Mouse (Mus musculus): Measurements from ENCODE around the gene Rragd. TPM values are rescaled to one million over a fixed set of nuclear protein-coding genes. Genes with fewer than 3 reads are reported as not detected.

The Rragd gene
- polyA plus RNA-seq, 1 experiment, result not detected

- 75% methylated on average over 3 of the region's 3 CpGs for WGBS
- Histone ChIP-seq H3K4me3 (ENCODE audit: insufficient read depth, low read depth, low read length) (no peak overlapping the region), H3K4me1 (ENCODE audit: control insufficient read depth, insufficient read depth, low read length) (no peaks in the 10 kb centered on the region)
Observed at GRCm38 (mm10) chr4:33052055-33052454, 69.2 kb downstream of the Rragd start.

DNA sequence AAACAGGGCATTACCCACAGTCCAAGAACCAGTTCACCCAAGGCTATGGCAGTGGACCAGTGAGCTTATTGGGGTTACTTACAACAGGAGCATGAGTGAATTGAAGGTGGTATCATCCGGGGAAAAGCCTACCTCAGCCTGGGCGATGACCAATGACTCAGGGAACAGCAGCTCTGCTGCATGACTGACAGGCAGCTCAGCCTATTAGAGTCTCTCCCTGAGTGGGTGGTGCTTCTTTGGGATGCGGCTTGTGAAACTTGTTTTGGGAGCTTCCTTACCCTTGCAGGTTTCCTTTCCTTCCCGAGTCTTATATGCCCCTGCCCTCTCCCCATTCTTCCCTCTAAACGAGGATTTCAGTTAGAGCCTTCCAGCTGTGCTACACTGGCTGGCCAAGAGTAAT, 69.8 kb downstream of the Rragd start:
- Histone ChIP-seq H3K27ac (ENCODE audit: insufficient read depth, low read depth, low read length) (no peak overlapping the region), H3K4me1 (ENCODE audit: control insufficient read depth, insufficient read depth, low read length) (no peaks in the 10 kb centered on the region), H3K4me3 (ENCODE audit: insufficient read depth, low read depth, low read length) (no peak overlapping the region)
- TF ChIP-seq CTCF (IDR thresholded peaks at IDR 0.05; ENCODE audit: insufficient read depth, low read depth, low read length) (no peak), POLR2A (IDR thresholded peaks at IDR 0.05; ENCODE audit: insufficient read depth, low read depth, low read length) (no peak)
- 89% methylated on average over 5 of the region's 5 CpGs for WGBS

More at GRCm38 (mm10) chr4:33052055-33052454, 69.2 kb downstream of the Rragd start:
- no peak for TF ChIP-seq POLR2A (IDR thresholded peaks at IDR 0.05; ENCODE audit: insufficient read depth, low read depth, low read length)
- TF ChIP-seq CTCF (IDR thresholded peaks at IDR 0.05; ENCODE audit: insufficient read depth, low read depth, low read length), result no peak
- no peak overlapping the region for H3K27ac ChIP-seq (ENCODE audit: insufficient read depth, low read depth, low read length)

DNA sequence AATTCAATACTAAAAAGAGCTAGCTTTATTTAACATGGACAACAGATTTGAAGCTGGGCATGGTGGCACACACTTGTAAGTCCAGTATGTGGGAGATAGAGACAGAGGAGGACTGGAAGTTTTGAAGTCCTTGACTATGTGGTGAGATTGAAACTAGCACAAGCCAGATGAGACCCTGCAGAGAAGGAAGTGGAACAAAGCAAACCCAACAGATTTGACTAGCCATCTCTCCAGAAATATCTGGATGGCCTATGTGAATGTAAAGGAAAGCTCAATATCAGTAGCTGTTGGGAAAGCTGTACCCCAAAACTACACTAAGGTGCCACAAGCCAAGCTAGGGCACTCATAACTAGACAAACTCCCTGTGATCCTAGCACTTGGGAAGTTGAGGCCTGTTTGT, 71.6 kb downstream of the Rragd start:
- Histone ChIP-seq H3K27ac (ENCODE audit: insufficient read depth, low read depth, low read length) (no peak overlapping the region), H3K4me1 (ENCODE audit: control insufficient read depth, insufficient read depth, low read length) (no peaks in the 10 kb centered on the region), H3K4me3 (ENCODE audit: insufficient read depth, low read depth, low read length) (no peak overlapping the region)
- TF ChIP-seq CTCF (IDR thresholded peaks at IDR 0.05; ENCODE audit: insufficient read depth, low read depth, low read length) (no peak), POLR2A (IDR thresholded peaks at IDR 0.05; ENCODE audit: insufficient read depth, low read depth, low read length) (no peak)

DNA sequence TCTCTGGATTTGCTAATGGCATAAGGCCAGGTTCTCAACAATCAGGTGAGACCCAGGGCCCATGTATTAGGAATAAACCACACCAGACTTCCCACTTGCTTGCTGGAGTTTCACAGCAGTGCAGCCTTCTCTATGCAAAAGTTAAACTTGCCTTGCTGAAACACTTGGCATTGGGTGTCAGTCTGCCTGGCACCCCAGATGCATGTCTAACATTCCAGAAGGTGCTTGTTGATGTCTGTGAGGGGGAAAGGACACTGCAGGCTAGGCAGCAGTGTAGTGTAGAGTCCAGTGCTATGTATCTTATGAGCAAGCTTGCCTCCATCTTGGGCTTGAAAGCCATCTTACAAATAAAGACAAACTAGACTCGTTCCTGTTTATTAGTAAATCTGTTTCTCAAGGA, 73.5 kb downstream of the Rragd start:
- TF ChIP-seq POLR2A (IDR thresholded peaks at IDR 0.05; ENCODE audit: insufficient read depth, low read depth, low read length) (no peak), CTCF (IDR thresholded peaks at IDR 0.05; ENCODE audit: insufficient read depth, low read depth, low read length) (no peak)
- Histone ChIP-seq H3K4me3 (ENCODE audit: insufficient read depth, low read depth, low read length) (no peak overlapping the region), H3K27ac (ENCODE audit: insufficient read depth, low read depth, low read length) (no peak overlapping the region), H3K4me1 (ENCODE audit: control insufficient read depth, insufficient read depth, low read length) (no peaks in the 10 kb centered on the region)
- WGBS, result 94% methylated on average over 1 of the region's 1 CpGs

DNA sequence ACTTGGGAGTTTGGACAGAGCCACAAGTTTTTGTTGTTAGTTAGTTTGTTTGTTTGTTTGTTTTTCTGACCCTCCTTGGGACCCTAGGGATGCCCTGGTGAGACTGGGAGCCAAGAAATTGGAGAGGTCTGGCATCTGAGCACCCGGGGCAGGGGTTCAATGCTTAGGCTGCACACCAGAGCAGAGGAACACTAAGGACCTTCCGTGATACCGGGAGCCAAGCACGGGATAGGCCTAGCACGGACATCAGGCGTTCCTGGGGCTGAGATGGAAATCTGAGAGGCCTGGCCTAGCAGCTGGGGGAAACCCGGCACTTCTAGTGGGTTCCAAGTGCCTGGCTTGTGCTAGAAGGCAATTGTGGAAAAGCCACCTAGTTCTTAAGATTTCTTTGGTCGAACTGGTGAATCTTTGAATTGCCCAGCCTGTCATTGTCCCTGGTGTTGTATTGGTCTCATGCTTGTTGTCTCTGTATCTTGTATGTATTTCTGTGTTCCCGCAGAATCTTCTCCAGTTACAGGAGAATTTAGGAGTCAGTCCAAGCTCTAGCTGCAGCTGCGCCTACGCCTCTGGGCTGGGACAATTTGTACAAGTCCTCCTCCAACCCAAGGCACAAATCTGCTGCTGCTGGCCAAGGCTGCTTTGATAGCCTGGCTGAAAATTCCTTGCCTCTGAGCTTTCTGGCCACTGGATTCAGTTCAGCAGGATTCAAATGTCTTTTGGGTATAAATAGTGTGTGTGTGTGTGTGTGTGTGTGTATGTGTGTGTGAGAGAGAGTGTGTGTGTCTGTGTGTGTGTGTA, 75.3 kb downstream of the Rragd start:
- WGBS, result 58% methylated on average over 11 of the region's 11 CpGs
- H3K4me3 ChIP-seq (ENCODE audit: insufficient read depth, low read depth, low read length), result no peak overlapping the region
- TF ChIP-seq POLR2A (IDR thresholded peaks at IDR 0.05; ENCODE audit: insufficient read depth, low read depth, low read length), result no peak
- TF ChIP-seq CTCF (IDR thresholded peaks at IDR 0.05; ENCODE audit: insufficient read depth, low read depth, low read length), result no peak
- H3K27ac ChIP-seq (ENCODE audit: insufficient read depth, low read depth, low read length), result no peak overlapping the region
- no peaks in the 10 kb centered on the region for H3K4me1 ChIP-seq (ENCODE audit: control insufficient read depth, insufficient read depth, low read length)

DNA sequence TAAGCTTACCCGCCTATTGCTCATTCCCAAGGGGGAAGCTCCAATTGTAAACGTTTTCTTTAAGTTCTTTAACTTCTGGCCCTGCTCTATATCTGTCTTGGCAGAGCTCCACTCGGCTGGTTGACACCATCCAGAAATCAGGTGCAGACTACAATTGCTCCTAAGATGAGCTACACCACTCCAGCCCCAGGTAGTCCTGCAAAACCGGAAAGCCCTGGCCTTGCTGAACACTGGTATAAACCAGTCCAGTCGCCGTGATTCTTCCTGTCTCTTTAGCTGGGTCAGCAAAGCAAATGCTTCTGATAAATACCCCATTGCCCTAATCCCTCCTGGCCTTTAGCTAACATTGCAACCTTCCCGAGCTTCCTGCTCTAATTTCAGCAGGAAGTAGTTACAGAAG, 78.3 kb downstream of the Rragd start:
- no peak overlapping the region for H3K27ac ChIP-seq (ENCODE audit: insufficient read depth, low read depth, low read length)
- 71% methylated on average over 7 of the region's 7 CpGs for WGBS
- TF ChIP-seq POLR2A (IDR thresholded peaks at IDR 0.05; ENCODE audit: insufficient read depth, low read depth, low read length) (no peak), CTCF (IDR thresholded peaks at IDR 0.05; ENCODE audit: insufficient read depth, low read depth, low read length) (no peak)
- H3K4me1 ChIP-seq (ENCODE audit: control insufficient read depth, insufficient read depth, low read length), result no peaks in the 10 kb centered on the region
- no peak overlapping the region for H3K4me3 ChIP-seq (ENCODE audit: insufficient read depth, low read depth, low read length)

DNA sequence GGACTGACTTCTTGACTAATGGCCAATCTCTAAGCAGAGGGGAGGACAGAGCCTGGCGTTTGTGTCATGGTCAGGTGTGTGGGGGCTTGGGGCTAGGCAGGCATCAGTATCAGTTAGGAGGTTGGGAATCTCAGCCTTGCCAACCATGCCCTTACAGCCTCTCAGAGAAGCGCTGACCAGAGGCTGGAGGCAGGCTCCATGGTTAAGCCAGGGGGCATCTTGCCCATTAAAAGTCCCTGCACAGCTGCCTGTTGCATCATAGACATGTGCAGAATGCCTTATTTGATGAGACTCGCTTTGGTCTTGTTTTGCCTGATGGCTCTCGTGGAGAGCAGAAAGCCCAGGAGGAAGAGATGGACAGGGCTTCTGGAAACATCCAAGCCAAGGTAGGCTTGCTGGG, 80.1 kb downstream of the Rragd start, which contains the start of gene Gabrr2:
Gabrr2 (plus strand) TSS at position 19 of the 400 bp plus-strand sequence.
- WGBS, result 86% methylated on average over 4 of the region's 4 CpGs
- Histone ChIP-seq H3K27ac (ENCODE audit: insufficient read depth, low read depth, low read length) (no peak within 1 kb of the TSS), H3K4me1 (ENCODE audit: control insufficient read depth, insufficient read depth, low read length) (no peaks in the 10 kb centered on the region), H3K4me3 (ENCODE audit: insufficient read depth, low read depth, low read length) (no peak within 1 kb of the TSS)
- no peak for TF ChIP-seq POLR2A (IDR thresholded peaks at IDR 0.05; ENCODE audit: insufficient read depth, low read depth, low read length)
- no peak for TF ChIP-seq CTCF (IDR thresholded peaks at IDR 0.05; ENCODE audit: insufficient read depth, low read depth, low read length)

GRCm38 (mm10) chr4:33064986-33065385, 82.1 kb downstream of the Rragd start:
- no peaks in the 10 kb centered on the region for H3K4me1 ChIP-seq (ENCODE audit: control insufficient read depth, insufficient read depth, low read length)
- WGBS, result 81% methylated on average over 6 of the region's 6 CpGs
- no peak for TF ChIP-seq POLR2A (IDR thresholded peaks at IDR 0.05; ENCODE audit: insufficient read depth, low read depth, low read length)
- TF ChIP-seq CTCF (IDR thresholded peaks at IDR 0.05; ENCODE audit: insufficient read depth, low read depth, low read length), result no peak

DNA sequence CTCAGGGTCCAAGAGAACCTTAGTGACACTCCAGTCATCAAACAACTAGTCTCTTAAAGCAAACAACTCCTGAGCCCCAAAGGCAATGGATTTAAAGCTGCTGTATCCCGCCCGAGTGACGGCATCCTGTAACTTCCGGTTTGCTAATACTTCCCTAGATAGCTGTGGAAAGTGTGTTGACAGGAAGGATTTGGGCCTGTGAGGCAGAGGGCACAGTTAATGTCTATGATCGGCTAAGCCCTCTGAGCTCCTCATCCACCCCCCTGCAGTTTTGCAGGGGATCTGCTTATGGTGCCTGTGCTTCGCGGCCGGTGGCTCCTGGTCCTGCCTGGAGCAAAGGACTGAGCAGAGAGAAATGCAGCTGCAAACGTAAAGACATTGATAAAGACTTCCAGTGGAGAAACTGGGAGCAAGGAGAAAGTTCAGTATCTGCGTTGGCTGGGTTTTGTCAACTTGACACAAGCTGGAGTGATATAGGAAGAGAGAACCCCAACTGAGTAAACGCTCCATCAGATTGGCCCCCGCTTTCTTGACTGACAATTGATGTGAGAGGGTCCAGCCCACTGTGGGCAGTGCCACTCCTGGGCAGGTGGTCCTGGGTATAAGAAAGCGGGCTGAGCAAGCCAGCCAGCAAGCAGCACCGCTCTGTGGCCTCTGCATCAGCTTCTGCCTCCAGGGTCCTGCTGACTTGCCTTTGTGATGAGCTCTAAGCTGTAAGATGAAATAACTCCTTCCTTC, 83.6 kb downstream of the Rragd start:
- Histone ChIP-seq H3K4me3 (ENCODE audit: insufficient read depth, low read depth, low read length) (no peak overlapping the region), H3K4me1 (ENCODE audit: control insufficient read depth, insufficient read depth, low read length) (no peaks in the 10 kb centered on the region), H3K27ac (ENCODE audit: insufficient read depth, low read depth, low read length) (no peak overlapping the region)
- 76% methylated on average over 14 of the region's 14 CpGs for WGBS
- TF ChIP-seq CTCF (IDR thresholded peaks at IDR 0.05; ENCODE audit: insufficient read depth, low read depth, low read length), result no peak
- TF ChIP-seq POLR2A (IDR thresholded peaks at IDR 0.05; ENCODE audit: insufficient read depth, low read depth, low read length), result no peak

More at GRCm38 (mm10) chr4:33064986-33065385, 82.1 kb downstream of the Rragd start:
- Histone ChIP-seq H3K27ac (ENCODE audit: insufficient read depth, low read depth, low read length) (no peak overlapping the region), H3K4me3 (ENCODE audit: insufficient read depth, low read depth, low read length) (no peak overlapping the region)

Measured in olfactory bulb, adult 2 months (tissue).